Mouse (Mus musculus) heart, adult 18-20 months (tissue): ENCODE data around the gene Omp. TPM values are rescaled to one million over a fixed set of nuclear protein-coding genes. Genes with fewer than 3 reads are reported as not detected.

Experiments used
- DNase-seq, 2 experiments: peaks; one replicate each; pipeline ENCODE4 v3.0.0; 2021 to 2022; ENCODE audit warnings: mixed read lengths in 1 of 2
- total RNA-seq, 2 experiments: library from RNA; stranded (reverse); gene quantifications; 2 replicates each; pipeline ENCODE4 v1.2.3; 2021

Omp gene
- total RNA-seq, 2 experiments from 2014 or later, result not detected

DNA sequence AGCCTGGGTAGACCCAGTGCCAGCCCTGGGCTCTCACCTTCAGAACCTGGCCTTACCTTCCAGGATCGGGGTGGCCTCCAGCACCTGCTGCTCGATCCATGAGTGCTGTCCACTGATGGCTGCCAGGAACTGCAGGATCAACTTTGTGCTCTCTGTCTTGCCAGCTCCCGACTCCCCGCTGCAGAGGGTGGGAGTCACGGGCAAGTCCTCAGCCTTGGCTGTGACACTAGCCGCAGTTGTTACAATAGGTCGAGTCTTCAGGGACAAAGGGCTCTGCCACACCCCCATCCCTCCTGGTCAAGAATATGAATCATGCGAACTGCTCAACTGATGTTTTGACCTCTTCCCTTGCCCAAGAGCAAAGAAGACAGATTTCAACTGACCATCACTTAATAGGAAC is 47.7 kb downstream of the Omp start:
- DNase-seq, result no peak

DNA sequence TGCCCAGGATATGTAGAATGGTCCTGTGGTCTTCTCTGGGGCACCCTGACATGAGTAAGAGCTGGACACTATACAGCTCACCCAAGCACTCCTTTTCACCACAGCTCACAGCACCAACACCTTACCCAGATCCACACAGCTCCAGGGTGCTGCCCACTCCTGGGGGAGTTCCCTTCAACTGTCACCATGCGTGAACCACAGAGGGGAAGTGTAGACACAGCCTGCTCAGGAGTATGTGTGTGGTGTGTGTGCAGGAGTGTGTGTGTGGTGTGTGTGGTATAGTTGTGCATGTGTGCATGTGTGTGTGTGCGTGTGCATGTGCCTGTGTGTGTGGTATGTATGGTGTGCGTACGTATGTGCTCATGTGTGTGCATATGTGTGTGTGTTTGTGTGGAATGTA is 49.5 kb downstream of the Omp start:
- DNase-seq, result no peak

Other genes starting within 250 kb of the Omp start
- gene Gdpd4, start 225.5 kb downstream of the Omp start, total RNA-seq, result not detected
- gene Myo7a, start 26.0 kb downstream of the Omp start, total RNA-seq, result 1 to 10 TPM; 3.9 to 5.2 TPM
- gene Capn5, start 32.8 kb upstream of the Omp start, total RNA-seq, result 1 to 10 TPM; 1.4 to 3.0 TPM
- gene B3gnt6, start 54.0 kb upstream of the Omp start, total RNA-seq, result not detected
- 10 to 100 TPM; 10.1 to 11.7 TPM for gene Acer3, start 175.7 kb upstream of the Omp start, total RNA-seq
- gene Tsku, start 215.8 kb upstream of the Omp start, total RNA-seq, result 1 to 10 TPM; 2.3 TPM